Mouse (Mus musculus) E14TG2a.4 (cell line): ENCODE measurements at regions not wholly inside any gene's neighbourhood (a gene's known extent, or its start where the extent isn't known, plus 50 kb on each side); places are given as distances from the start of the nearest gene placed in this dataset.

Source experiments
- CTCF ChIP-seq: conservative IDR thresholded peaks from 2 replicates; pipeline ENCODE4 v1.5.1; 2014; ENCODE audit warnings: low read length
- POU5F1 ChIP-seq: IDR thresholded peaks from 2 replicates; pipeline ENCODE4 v1.6.1; 2014; ENCODE audit warnings: low read length, borderline replicate concordance

DNA sequence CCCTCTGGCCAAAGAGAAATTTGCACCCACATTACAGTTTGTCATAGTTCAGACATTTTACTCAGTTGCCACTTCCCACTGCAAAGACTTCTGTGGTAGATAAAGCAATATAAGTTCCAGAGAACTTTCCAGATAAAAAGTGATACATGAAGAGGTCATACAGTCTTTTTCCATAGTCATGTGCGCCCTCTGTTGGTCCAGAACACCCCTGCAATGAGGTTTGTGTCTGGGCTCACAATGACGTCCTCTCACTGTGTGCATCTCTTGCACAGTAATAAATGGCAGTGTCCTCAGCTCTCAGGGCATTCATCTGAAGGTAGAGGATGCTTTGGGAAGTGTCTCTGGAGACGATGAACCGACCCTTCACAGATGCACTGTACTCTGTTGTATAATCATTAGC is 352.4 kb downstream of the Adam6a start:
- TF ChIP-seq CTCF = peak; percentile 48
- TF ChIP-seq POU5F1 = no peak
